Mouse (Mus musculus): ENCODE measurements around the gene Rubcnl.

Rubcnl gene

GRCm38 (mm10) chr14:75017877-75018825, 2.3 kb downstream of the Rubcnl start:
- no peak for DNase-seq (ENCODE audit: low spot score)

- DNase-seq (ENCODE audit: low spot score), result no peak
Measured at GRCm38 (mm10) chr14:75018829-75019228, 3.0 kb downstream of the Rubcnl start.

- DNase-seq (ENCODE audit: low spot score), result no peak
Measured at GRCm38 (mm10) chr14:75020581-75021253, 4.9 kb downstream of the Rubcnl start.

- DNase-seq (ENCODE audit: low spot score), result no peak
Measured at GRCm38 (mm10) chr14:75022522-75022921, 6.7 kb downstream of the Rubcnl start.

- DNase-seq (ENCODE audit: low spot score), result no peak
Measured at GRCm38 (mm10) chr14:75024793-75025710, 9.2 kb downstream of the Rubcnl start.

GRCm38 (mm10) chr14:75030764-75031163, 14.9 kb downstream of the Rubcnl start:
- no peak for DNase-seq (ENCODE audit: low spot score)

- DNase-seq (ENCODE audit: low spot score), result no peak
Measured at GRCm38 (mm10) chr14:75031999-75032575, 16.3 kb downstream of the Rubcnl start.

GRCm38 (mm10) chr14:75032742-75033141, 16.9 kb downstream of the Rubcnl start:
- no peak for DNase-seq (ENCODE audit: low spot score)

- no peak for DNase-seq (ENCODE audit: low spot score)
Measured at GRCm38 (mm10) chr14:75034240-75034639, 18.4 kb downstream of the Rubcnl start.

- DNase-seq (ENCODE audit: low spot score), result no peak
Measured at GRCm38 (mm10) chr14:75035431-75035830, 19.6 kb downstream of the Rubcnl start.

- DNase-seq (ENCODE audit: low spot score), result no peak
Measured at GRCm38 (mm10) chr14:75045184-75045583, 29.4 kb downstream of the Rubcnl start.

- DNase-seq (ENCODE audit: low spot score), result no peak
Measured at GRCm38 (mm10) chr14:75052451-75052850, 36.6 kb downstream of the Rubcnl start.

- no peak for DNase-seq (ENCODE audit: low spot score)
Measured at GRCm38 (mm10) chr14:75054455-75055343, 38.9 kb downstream of the Rubcnl start.

GRCm38 (mm10) chr14:75056861-75057431, 41.1 kb downstream of the Rubcnl start:
- DNase-seq (ENCODE audit: low spot score), result no peak

- DNase-seq (ENCODE audit: low spot score), result no peak
Measured at GRCm38 (mm10) chr14:75060562-75060961, 44.7 kb downstream of the Rubcnl start.

- DNase-seq (ENCODE audit: low spot score), result no peak
Measured at GRCm38 (mm10) chr14:75063936-75064335, 48.1 kb downstream of the Rubcnl start.

- DNase-seq (ENCODE audit: low spot score), result peak; percentile 56
Measured at GRCm38 (mm10) chr14:75064520-75064919, 48.7 kb downstream of the Rubcnl start.

- no peak for DNase-seq (ENCODE audit: low spot score)
Measured at GRCm38 (mm10) chr14:75065211-75065610, 49.4 kb downstream of the Rubcnl start.

GRCm38 (mm10) chr14:75068430-75069112, 52.7 kb downstream of the Rubcnl start:
- peak; percentile 37 for DNase-seq (ENCODE audit: low spot score)
